Mouse (Mus musculus): ENCODE measurements around the gene Rmdn2. TPM values are rescaled to one million over a fixed set of nuclear protein-coding genes. Genes with fewer than 3 reads are reported as not detected.

Gene Rmdn2
- total RNA-seq, 2 experiments from 2014 or later: 9.3 to 9.4 TPM

DNA sequence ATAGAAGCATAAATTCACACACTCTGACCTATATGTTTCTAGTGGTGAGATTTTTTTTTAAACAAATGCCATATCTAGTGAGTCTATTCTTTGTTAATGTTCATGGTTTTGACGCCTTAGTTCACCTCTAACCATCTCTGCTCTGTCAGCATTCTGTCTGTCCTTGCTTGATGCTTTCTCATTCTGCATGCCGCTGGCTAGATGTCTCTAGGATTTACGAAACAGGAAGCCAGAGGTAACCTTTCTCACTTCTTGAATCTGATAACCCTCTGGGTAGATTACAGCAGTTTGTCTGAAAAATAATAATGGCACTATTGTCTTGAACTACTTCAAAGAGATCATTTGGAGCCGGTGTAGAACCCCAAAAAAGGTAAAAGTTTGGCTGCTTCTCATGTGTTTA, 5.0 kb downstream of the Rmdn2 start:
- DNase-seq: no peak

- no peak for DNase-seq
Measured at GRCm38 (mm10) chr17:79618455-79618854, 6.8 kb downstream of the Rmdn2 start.

- DNase-seq: no peak
Measured at GRCm38 (mm10) chr17:79618984-79619383, 7.3 kb downstream of the Rmdn2 start.

DNA sequence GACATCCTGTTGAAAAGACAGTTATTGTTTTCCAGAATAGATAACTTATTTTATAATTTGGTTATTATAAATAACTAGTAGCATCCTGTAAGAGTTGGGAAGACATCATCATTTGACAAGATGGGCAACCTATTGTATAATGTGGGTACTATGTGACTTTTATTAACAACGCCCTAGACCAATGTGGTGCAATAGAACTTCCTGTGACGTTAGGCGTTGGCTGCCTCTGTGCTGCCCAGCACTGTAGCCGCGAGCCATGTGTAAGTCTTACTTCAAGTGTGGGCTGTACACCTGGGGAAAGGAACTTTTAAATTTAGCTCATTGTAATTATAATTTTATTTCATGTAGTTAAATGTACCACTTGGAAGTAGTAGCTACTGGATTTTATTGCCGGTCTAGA, 10.4 kb downstream of the Rmdn2 start:
- DNase-seq: no peak

DNA sequence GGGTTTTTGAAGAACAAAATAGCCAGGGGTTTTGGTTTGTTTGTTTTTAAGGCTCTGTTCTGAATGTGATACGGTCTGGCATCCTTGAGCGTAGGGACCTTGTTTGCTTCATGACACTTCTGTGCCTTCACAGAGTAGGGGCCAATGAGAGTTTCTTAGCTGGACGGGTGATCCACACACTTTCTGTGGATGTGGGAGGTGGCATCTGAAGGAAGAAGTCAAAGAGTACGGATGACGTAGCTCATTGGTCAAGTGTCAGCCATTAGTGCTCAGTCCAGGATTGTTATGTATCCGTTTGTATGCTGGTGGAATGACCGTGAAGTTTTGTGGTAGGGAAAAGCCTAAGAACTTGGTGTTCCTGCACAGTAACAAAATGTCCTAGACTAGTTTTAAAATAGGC, 10.9 kb downstream of the Rmdn2 start:
- DNase-seq: no peak

DNA sequence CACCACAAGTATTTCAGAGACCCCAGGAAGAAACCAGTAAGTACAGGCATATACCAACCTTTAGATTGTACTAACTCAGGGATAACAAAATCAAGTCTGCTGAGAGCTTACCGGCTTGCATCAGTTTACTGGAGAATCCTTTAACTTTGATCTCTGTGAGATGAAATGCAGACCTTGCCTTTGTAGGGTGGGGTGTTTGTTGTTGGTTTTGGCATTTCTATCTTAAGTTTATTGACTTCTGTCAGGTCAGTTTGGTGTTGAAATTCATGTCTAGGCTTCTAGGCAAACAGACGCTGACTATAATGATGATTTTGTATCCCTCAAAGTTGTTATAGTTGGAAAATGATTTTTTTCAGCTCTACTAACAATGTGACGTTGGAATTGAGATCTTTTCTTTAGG, 12.2 kb downstream of the Rmdn2 start:
- DNase-seq: no peak

DNA sequence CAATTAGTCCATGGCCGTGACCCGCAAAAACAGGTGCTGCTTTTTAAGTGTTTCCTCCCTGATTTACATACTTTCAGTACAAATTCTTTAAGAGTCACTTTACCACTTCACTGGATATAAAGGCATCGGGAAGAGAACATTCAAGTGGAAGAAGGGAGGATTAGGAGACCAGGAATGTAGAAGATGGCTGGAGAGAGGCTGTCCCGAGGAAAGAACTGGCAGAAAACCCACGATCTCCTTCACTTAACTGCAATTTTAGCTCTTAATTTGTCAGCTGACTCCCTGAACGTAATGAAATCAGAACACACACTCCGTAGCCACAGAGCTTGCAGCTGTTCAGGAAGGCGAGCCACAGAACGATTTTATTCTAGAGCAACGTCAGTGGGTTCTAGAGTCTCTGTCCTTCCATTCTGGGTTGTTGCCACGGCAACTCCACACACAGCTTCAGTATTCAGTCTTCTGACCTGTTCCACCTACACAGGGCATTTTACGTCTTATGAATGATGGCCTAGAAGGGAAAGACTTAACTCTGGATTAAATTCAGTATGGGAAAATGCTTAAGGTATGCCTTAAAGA, 14.7 kb downstream of the Rmdn2 start:
- DNase-seq: no peak

- no peak for DNase-seq
Measured at GRCm38 (mm10) chr17:79649893-79650292, 38.2 kb downstream of the Rmdn2 start.

DNA sequence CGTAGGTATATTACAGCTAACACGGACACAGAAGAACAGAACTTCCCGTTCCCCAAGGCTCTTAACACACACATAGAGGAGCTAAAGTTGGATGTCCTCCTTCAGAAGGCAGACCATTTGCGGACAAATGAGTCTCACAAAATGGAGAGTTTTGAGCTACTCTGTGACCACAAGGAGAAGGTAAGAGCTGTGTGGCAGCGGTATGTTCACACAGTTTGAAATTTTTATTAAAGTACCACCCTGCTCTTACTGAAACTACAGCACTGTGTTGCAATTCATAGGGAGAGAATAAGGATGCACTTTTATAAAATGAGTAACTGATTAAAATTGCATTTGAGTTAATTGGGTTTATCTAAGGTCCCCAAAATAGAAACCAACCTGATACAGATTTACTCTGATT, 38.6 kb downstream of the Rmdn2 start:
- no peak for DNase-seq

- no peak for DNase-seq
Measured at GRCm38 (mm10) chr17:79653171-79653570, 41.5 kb downstream of the Rmdn2 start.

GRCm38 (mm10) chr17:79654187-79654586, 42.5 kb downstream of the Rmdn2 start:
- no peak for DNase-seq

GRCm38 (mm10) chr17:79657785-79658184, 46.1 kb downstream of the Rmdn2 start:
- no peak for DNase-seq

DNA sequence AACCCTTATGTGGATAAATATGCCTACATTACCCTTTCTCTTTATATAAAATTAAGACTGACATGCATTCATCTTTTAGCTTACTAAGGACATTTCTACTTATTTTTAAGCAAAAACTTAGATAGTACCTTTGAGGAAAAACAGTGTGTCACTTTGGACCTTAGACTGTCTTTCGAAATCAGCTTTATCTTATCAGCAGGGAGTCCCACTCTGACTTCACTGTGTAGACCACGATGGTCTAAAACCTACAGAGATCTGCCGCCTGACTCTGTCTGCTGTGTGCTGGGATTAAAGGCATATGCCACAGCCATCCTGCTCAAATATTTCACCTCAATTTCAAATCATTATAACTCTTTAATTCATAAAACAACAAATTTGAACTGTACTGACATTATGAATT, 46.8 kb downstream of the Rmdn2 start:
- no peak for DNase-seq

- no peak for DNase-seq
Measured at GRCm38 (mm10) chr17:79658863-79659262, 47.2 kb downstream of the Rmdn2 start.

- peak; percentile 28 to 42 for DNase-seq
Measured at GRCm38 (mm10) chr17:79661387-79661786, 49.7 kb downstream of the Rmdn2 start.

DNA sequence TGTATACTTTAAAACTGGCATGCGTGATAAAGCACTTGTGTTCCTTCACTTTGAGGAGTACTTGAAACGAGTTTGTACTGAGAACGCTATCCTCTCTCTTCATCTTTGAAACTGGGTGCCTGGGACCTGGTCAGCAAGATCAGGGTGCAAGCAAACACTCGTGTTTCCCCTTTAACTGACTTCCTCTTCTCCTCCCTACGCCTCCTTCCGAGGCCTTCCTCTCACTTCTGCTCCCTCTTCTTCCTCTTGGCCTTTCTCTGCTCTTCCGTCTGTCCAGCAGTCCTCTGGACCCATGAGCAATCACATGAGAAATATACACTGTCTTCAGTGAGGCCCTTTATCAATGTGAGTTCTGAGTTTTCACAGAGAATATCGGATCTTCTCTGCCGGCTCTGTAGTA, 50.2 kb downstream of the Rmdn2 start:
- no peak for DNase-seq

- no peak for DNase-seq
Measured at GRCm38 (mm10) chr17:79663393-79664105, 51.9 kb downstream of the Rmdn2 start.

- no peak for DNase-seq
Measured at GRCm38 (mm10) chr17:79664106-79664417, 52.4 kb downstream of the Rmdn2 start.

GRCm38 (mm10) chr17:79670837-79671236, 59.2 kb downstream of the Rmdn2 start:
- no peak for DNase-seq

GRCm38 (mm10) chr17:79695106-79695505, 83.4 kb downstream of the Rmdn2 start:
- no peak for DNase-seq

DNA sequence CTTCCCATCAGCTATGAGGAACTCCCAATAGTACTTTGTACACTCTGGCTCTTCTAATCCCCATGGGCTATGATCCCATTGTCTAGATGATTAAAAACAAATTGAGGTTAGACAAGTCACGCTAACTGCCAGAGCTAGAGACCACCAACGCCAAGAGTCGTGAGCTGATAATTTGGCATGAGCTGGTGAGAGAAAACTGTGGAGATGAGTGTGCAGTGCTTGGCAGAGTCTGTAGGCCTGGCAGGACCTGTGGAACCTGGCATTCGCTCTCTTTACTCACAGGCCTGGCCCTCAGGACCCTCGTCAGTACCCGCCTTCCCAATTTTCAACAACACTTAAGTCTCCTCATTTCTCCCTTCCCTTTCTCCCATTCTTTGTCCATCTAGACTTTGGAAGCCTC, 83.9 kb downstream of the Rmdn2 start:
- DNase-seq: no peak

DNA sequence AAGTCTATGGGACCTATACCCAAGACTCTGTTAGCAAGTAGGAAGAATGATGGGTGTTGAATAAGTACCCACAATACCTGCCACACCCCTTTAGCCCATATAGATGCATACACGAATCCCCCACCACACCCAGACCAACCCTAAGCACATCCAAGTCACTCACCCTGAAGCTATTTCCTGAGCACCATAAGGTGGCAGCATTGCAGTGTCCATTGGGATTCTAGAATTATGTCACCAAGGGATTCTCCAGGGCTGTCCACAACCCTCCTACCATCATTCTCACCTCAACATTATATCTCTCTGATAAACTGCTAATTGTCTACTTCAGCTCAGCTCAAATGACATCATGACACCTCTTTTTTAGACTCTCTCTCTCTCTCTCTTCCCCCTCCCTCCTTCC, 87.5 kb downstream of the Rmdn2 start:
- no peak for DNase-seq

- no peak for DNase-seq
Measured at GRCm38 (mm10) chr17:79700871-79701270, 89.2 kb downstream of the Rmdn2 start.

DNA sequence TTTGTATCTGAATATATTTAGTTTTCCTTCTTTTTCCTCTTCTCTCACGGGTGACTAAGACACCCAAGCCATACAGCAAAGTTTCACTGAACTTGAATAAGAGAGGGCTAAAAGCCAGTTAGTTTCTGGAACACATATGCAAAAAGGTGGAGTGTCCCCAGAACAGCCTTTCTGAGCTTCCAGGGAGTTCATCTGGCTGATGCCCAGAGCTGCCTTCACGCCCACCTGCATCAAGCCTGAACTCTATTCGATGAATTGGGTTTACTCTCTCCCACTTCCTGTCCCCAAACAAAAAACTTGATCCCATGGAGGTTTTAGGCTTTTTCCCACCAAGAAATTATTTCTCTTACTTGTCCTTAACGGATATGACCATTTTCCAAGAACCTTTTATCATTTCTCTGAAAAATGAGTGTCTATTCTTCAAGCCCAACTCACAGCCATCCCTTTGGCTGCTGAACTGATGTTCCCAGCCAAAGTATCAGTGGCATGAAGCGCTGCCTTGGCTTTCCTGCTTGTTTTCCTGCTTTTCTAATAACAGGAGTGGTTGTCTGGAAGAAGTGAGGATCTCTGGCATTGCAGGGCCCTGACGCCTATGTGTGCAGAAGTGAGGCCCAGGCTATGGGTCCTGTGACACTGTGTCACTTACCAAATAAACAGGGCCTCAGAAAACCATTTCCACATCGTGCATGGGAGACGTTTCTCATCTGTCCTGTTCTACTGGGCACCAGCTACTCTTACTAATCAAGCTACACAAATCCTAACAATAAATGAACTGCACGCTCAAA, 94.2 kb downstream of the Rmdn2 start:
- no peak for DNase-seq
